Mouse (Mus musculus) lung, embryonic 16.5 days (tissue): ENCODE measurements around the gene Adgrg1. TPM values are rescaled to one million over a fixed set of nuclear protein-coding genes. Genes with fewer than 3 reads are reported as not detected.

Experiments
- ATAC-seq: fragments of 200-750 bp; cut with Nextera tagmentation; 2 replicates; pipeline ENCODE4 v1.8.0; 2017; ENCODE audit warnings: low read depth, mild to moderate bottlenecking, moderate library complexity
- H3K27ac ChIP-seq: fragments of 300-500 bp; sonication (generic); 2 replicates; pipeline ENCODE4 v1.5.1; 2014; ENCODE audit warnings: mild to moderate bottlenecking, control low read depth, low read length
- H3K27me3 ChIP-seq: fragments of 300-500 bp; sonication (generic); 2 replicates; pipeline ENCODE4 v1.6.1; 2014; ENCODE audit warnings: low read depth, low read length, mixed read lengths; ENCODE audit not compliant: control insufficient read depth, insufficient read depth
- H3K36me3 ChIP-seq: fragments of 300-500 bp; sonication (generic); 2 replicates; pipeline ENCODE4 v1.6.1; 2014; ENCODE audit warnings: low read length; ENCODE audit not compliant: control insufficient read depth, insufficient read depth
- H3K4me1 ChIP-seq: fragments of 300-500 bp; sonication (generic); replicated peaks from 2 replicates; pipeline ENCODE4 v1.6.1; 2014; ENCODE audit warnings: low read length, mixed read lengths; ENCODE audit not compliant: control insufficient read depth, insufficient read depth
- H3K4me2 ChIP-seq: fragments of 300-500 bp; sonication (generic); 2 replicates; pipeline ENCODE4 v1.6.1; 2014; ENCODE audit warnings: low read depth, low read length, control low read depth
- H3K4me3 ChIP-seq: fragments of 300-500 bp; sonication (generic); 2 replicates; pipeline ENCODE4 v1.5.1; 2014; ENCODE audit warnings: mild to moderate bottlenecking, low read length, control low read depth
- H3K9ac ChIP-seq: fragments of 300-500 bp; sonication (generic); 2 replicates; pipeline ENCODE4 v1.6.1; 2014; ENCODE audit warnings: low read length, control low read depth
- H3K9me3 ChIP-seq: fragments of 300-500 bp; sonication (generic); 2 replicates; pipeline ENCODE4 v1.6.1; 2016; ENCODE audit warnings: low read length; ENCODE audit not compliant: control insufficient read depth
- WGBS: fragments of 180-500 bp; shearing (Covaris S2); extraction: QIAGEN DNeasy Blood & Tissue Kit; methylation state at CpG from one replicate; pipeline ENCODE4 v1.1.7; 2014; 5-methylcytosine and 5-hydroxymethylcytosine counted together
- polyA plus RNA-seq: library from polyadenylated mRNA; unstranded; fragments of >200 nt; fragmentation: Nextera tagmentation; extraction: Ambion mirVana; gene quantifications from 2 replicates; pipeline ENCODE4 v1.2.1, GENCODE M21; 2015

Adgrg1 gene
- polyA plus RNA-seq, 1 experiment from 2014 or later: 42.9 TPM

- WGBS: 50% methylated on average over 4 of the region's 4 CpGs
- peak overlapping the region; percentile 6 for H3K27ac ChIP-seq
- H3K36me3 ChIP-seq: no peaks in the 10 kb centered on the region
- H3K4me2 ChIP-seq: no peak overlapping the region
- no peak overlapping the region for H3K4me3 ChIP-seq
- no peak overlapping the region for H3K9ac ChIP-seq
- ATAC-seq: peak; percentile 42
- H3K9me3 ChIP-seq: no peaks in the 10 kb centered on the region
- H3K4me1 ChIP-seq: no peaks in the 10 kb centered on the region
- H3K27me3 ChIP-seq: no peaks in the 10 kb centered on the region
Measured at GRCm38 (mm10) chr8:94967071-94967470, 7.5 kb upstream of the Adgrg1 start.

DNA sequence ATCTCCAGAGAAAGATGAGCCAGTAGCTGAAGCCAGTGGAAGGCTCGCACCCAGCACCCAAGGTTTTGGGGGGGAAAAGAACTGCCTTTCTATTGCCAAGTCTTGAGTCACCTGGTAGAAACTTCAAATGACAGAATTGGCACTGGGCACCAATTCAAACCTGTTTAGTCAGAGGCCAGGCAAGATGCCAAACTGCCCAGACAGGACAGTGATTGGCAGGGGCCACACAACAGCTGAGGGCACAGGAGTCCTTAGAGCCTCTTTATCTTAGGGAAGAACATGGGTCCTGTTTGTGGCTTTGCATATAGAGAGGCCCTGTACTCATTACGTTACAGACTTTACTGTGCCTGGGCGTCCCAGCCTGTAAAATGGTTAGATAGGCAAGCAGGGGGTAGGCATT, 7.0 kb upstream of the Adgrg1 start:
- Histone ChIP-seq H3K36me3 (no peaks in the 10 kb centered on the region), H3K4me1 (no peaks in the 10 kb centered on the region), H3K4me3 (no peak overlapping the region), H3K9me3 (no peaks in the 10 kb centered on the region), H3K9ac (no peak overlapping the region), H3K4me2 (no peak overlapping the region), H3K27me3 (no peaks in the 10 kb centered on the region), H3K27ac (peak overlapping the region; percentile 6; the same call in 1 of the 2 replicates)
- 62% methylated on average over 3 of the region's 3 CpGs for WGBS
- peak; percentile 43 for ATAC-seq

DNA sequence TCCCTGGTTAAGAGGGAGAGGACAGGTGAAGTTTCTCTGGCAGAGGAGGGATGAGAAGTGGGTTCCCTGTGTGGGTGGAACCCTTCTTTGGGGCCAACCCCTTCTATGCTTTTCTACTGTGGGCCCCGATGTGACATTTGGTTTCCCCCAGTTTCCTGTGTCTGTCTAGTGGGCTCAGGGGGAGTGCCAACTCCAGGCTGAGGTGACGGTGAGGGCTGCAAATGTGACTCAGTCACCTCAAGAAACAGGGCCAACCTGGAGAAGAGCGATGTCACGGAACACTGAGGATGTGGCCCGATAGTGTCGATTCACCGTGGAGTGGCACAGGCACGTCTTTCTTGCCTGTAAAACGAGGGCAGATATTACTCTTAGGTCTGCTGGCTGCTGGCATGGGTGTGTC, 1.3 kb upstream of the Adgrg1 start:
- Histone ChIP-seq H3K9ac (no peak overlapping the region), H3K4me2 (no peak overlapping the region), H3K36me3 (no peaks in the 10 kb centered on the region), H3K9me3 (no peaks in the 10 kb centered on the region), H3K4me1 (peaks cover 14% of the 10 kb centered on the region), H3K27me3 (no peaks in the 10 kb centered on the region), H3K27ac (no peak overlapping the region), H3K4me3 (no peak overlapping the region)
- WGBS: 76% methylated on average over 9 of the region's 9 CpGs
- ATAC-seq: no peak

GRCm38 (mm10) chr8:94973786-94974185, 765 bp upstream of the Adgrg1 start:
- Histone ChIP-seq H3K4me1 (peaks cover 14% of the 10 kb centered on the region), H3K4me3 (no peak overlapping the region), H3K27me3 (no peaks in the 10 kb centered on the region), H3K36me3 (no peaks in the 10 kb centered on the region), H3K9me3 (no peaks in the 10 kb centered on the region), H3K27ac (peak overlapping the region; percentile 85), H3K9ac (0 out of 2 replicates have a peak overlapping the region, but pooled peaks have one; percentile 8), H3K4me2 (no peak overlapping the region)
- no peak for ATAC-seq
- 66% methylated on average over 9 of the region's 9 CpGs for WGBS

- ATAC-seq: peak; percentile 73
- Histone ChIP-seq H3K9me3 (no peaks in the 10 kb centered on the region), H3K9ac (peak overlapping the region; percentile 62), H3K4me1 (peaks cover 30% of the 10 kb centered on the region), H3K36me3 (no peaks in the 10 kb centered on the region), H3K27ac (peak overlapping the region; percentile 93), H3K27me3 (no peaks in the 10 kb centered on the region), H3K4me3 (peak overlapping the region; percentile 45), H3K4me2 (peak overlapping the region; percentile 61)
- WGBS: 11% methylated on average over 17 of the region's 17 CpGs
Measured at GRCm38 (mm10) chr8:94976651-94977417, 2.3 kb downstream of the Adgrg1 start.

DNA sequence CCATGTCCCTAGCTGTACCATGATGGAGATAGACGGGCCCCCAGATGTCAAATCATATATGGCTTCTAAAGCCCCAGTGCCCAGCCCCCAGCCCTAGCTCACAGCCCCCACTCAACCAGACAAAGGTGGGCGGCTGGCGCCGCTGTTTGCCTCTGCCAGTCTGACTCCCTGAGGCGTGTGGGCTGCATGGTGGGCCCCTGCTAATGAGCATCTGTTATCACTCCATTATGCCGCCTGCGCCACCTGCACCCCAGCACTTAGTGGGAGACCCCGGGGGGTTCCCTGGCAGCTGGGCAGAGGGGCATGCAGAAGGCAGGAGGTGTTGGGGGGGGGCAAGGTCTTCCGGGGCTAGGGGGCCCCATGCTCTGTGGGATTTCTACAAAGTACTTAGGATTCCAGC, 3.6 kb downstream of the Adgrg1 start:
- no peaks in the 10 kb centered on the region for H3K27me3 ChIP-seq
- H3K4me2 ChIP-seq: peak overlapping the region; percentile 61
- peak overlapping the region; percentile 45 for H3K4me3 ChIP-seq
- H3K36me3 ChIP-seq: no peaks in the 10 kb centered on the region
- peaks cover 34% of the 10 kb centered on the region for H3K4me1 ChIP-seq
- 33% methylated on average over 9 of the region's 9 CpGs for WGBS
- peak overlapping the region; percentile 93 for H3K27ac ChIP-seq
- ATAC-seq: no peak
- no peaks in the 10 kb centered on the region for H3K9me3 ChIP-seq
- peak overlapping the region; percentile 62 for H3K9ac ChIP-seq

DNA sequence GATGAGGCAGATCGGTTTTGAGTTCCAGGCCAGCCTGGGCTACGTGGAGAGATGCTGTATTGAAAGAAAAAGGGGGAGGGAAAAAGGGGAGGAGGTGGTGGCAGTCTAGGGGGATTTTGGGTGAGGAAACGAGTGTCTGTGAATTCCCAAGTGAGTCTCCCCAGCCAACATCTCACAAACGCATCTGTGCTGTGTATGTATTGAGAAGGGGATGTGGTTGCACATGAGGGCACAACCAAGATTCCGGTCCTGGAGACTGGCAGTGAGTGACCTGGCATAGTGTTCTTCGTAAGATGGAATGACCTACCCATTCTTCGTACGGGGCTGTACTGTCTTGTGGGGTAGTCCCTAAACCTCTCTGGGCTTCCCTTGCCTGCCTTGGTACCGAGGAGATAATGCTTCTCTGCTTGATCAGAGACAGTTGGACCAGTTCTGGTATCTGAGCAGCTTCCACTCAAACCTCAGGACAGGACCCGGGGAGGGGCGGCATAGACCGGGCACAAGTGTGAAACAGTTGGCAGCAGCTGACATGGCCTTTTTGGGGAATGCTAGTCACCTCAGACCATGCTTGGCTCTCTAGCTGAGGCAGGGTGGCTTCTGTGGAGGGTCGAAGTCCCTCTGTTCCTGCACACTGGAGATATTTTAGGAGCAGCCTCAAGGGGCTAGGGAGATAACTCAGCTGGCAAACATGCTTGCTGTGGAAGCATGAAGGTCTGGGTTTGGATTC, 4.2 kb downstream of the Adgrg1 start:
- Histone ChIP-seq H3K9me3 (no peaks in the 10 kb centered on the region), H3K27ac (no peak overlapping the region; the same call in 1 of the 2 replicates), H3K27me3 (no peaks in the 10 kb centered on the region), H3K4me3 (peak overlapping the region; percentile 45), H3K36me3 (no peaks in the 10 kb centered on the region), H3K4me1 (peaks cover 40% of the 10 kb centered on the region), H3K9ac (peak overlapping the region; percentile 62), H3K4me2 (peak overlapping the region; percentile 61)
- WGBS: 58% methylated on average over 13 of the region's 13 CpGs
- ATAC-seq: no peak

DNA sequence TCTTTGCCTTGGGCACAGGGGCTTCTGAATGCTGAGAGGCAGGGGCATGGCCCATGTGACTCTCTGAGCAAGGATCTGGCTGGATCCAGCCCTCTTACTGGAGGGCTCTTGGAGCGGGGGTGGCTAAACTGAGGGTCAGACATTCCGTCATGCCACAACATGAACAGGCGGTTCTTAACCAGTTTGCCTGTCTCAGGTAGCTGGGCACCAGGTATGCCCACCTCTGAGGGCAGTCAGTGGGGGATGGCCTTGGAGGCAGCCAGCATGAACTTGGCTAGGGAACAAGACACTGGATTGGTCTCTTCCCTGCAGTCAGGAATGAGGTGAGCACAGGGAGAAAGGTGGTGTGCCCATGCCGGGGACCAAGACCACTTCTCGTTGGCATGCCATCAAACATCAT, 5.6 kb downstream of the Adgrg1 start:
- H3K9me3 ChIP-seq: no peaks in the 10 kb centered on the region
- 67% methylated on average over 5 of the region's 5 CpGs for WGBS
- 0 out of 2 replicates have a peak overlapping the region, but pooled peaks have one; percentile 7 for H3K4me2 ChIP-seq
- H3K36me3 ChIP-seq: no peaks in the 10 kb centered on the region
- no peak overlapping the region for H3K4me3 ChIP-seq
- H3K27ac ChIP-seq: no peak overlapping the region
- H3K4me1 ChIP-seq: peaks cover 41% of the 10 kb centered on the region
- H3K9ac ChIP-seq: peak overlapping the region; percentile 14; the same call in 1 of the 2 replicates
- no peak for ATAC-seq
- no peaks in the 10 kb centered on the region for H3K27me3 ChIP-seq

DNA sequence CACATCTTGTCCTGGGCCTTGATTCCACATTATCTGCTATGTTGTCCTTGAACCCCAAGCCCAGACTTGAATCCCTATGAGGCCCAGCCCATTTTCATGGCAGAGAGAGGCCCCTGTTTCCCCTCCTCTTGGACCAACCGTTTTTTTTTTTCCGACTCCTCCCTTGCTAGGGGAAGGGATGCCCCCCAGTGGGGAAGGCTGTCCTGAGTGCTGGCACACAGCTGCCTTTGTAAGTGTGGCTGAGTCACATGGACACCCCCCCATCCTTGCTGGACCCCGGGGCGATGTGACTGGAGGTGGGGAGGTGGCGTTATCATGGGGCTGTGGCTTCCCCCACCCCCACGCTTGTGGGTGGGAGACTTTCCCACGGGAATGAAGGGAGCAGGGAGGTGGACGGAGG, 6.4 kb downstream of the Adgrg1 start:
- H3K9me3 ChIP-seq: no peaks in the 10 kb centered on the region
- no peak overlapping the region for H3K4me3 ChIP-seq
- H3K27me3 ChIP-seq: no peaks in the 10 kb centered on the region
- no peak overlapping the region for H3K9ac ChIP-seq
- H3K4me2 ChIP-seq: no peak overlapping the region
- ATAC-seq: no peak
- peaks cover 36% of the 10 kb centered on the region for H3K4me1 ChIP-seq
- no peak overlapping the region for H3K27ac ChIP-seq
- H3K36me3 ChIP-seq: no peaks in the 10 kb centered on the region
- WGBS: 44% methylated on average over 8 of the region's 8 CpGs
